In genomic region chr17:29431553-29432297, GRCm38 (mm10) we compare ENCODE assay signal across 10 mouse cellular contexts. TPM values are rescaled to one million over a fixed set of nuclear protein-coding genes. Genes with fewer than 3 reads are reported as not detected.
DNase-seq lines count a peak whose midpoint lies in the region; TF ChIP-seq lines count a peak whose summit lies in the region.
"Had no signal": no experiment of that assay in that cellular context is flagged by ENCODE, and none has a peak within 500 bp of the region (broad histone marks: within the 10 kb centered on the region; RNA-seq: fewer than 3 reads in every experiment).

No protein-coding gene starts in this region.

- DNase-seq in kidney, adult 2 months = peak; percentile 30
- no peak for DNase-seq in kidney, postnatal 25 days
- peak; percentile 72 for DNase-seq in T-cell, adult 2 months (ENCODE audit: low spot score)
- peak; percentile 38 for DNase-seq in heart, postnatal 4 days
- DNase-seq in cerebellum, adult 11 months = no peak
- DNase-seq in layer of hippocampus, adult 11-12 months (ENCODE audit: low spot score) = no peak
- no peak for DNase-seq in right cerebral cortex, postnatal 4 days
- DNase-seq: cerebellum, adult 9-10 months; layer of hippocampus, postnatal 36 days had no signal

- TF ChIP-seq CTCF in kidney, adult 2 months (conservative IDR thresholded peaks at IDR 0.05; ENCODE audit: insufficient read depth, insufficient read length, low read depth, low read length) = no peak

- no peak overlapping the region for H3K4me3 ChIP-seq in kidney, adult 2 months (ENCODE audit: insufficient read depth, low read depth, low read length)
- H3K4me3 ChIP-seq in megakaryocyte, embryonic 14.5 days (replicated peaks) = peak overlapping the region; percentile 73

- H3K36me3 ChIP-seq in kidney, adult 2 months (ENCODE audit: control insufficient read depth, insufficient read depth, low read length) = no peaks in the 10 kb centered on the region
- H3K36me3 ChIP-seq in megakaryocyte, embryonic 14.5 days (replicated peaks; ENCODE audit: low read length) = peaks cover 19% of the 10 kb centered on the region

- H3K4me1 ChIP-seq in kidney, adult 2 months (ENCODE audit: control insufficient read depth, insufficient read depth, low read length) = peaks cover 4% of the 10 kb centered on the region; the same call in 1 of the 2 replicates
- peaks cover 85% of the 10 kb centered on the region for H3K4me1 ChIP-seq in megakaryocyte, embryonic 14.5 days

- no peak overlapping the region for H3K27ac ChIP-seq in kidney, adult 2 months (ENCODE audit: insufficient read depth, low read depth, low read length)

- WGBS in kidney, adult 2 months = 64% methylated on average over 8 of the region's 8 CpGs

- TF ChIP-seq POLR2A in kidney, adult 2 months (IDR thresholded peaks at IDR 0.05; ENCODE audit: low read depth, low read length) = no peak

- H3K27me3 ChIP-seq in kidney, adult 2 months (replicated peaks; ENCODE audit: control insufficient read depth, insufficient read depth, low read length) = no peaks in the 10 kb centered on the region
- no peaks in the 10 kb centered on the region for H3K27me3 ChIP-seq in megakaryocyte, embryonic 14.5 days (replicated peaks)

- H3K9me3 ChIP-seq in megakaryocyte, embryonic 14.5 days = no peaks in the 10 kb centered on the region

RNA-seq across cellular contexts. Expression of gene Pim1, which starts 58.8 kb away (rescaled TPM):
- 16.0 and 18.8 TPM in 2 replicates for polyA plus RNA-seq in kidney, adult 2 months (2012; rRNA removed)
- 10 to 100 TPM; 74.0 to 77.0 TPM for total RNA-seq in heart, postnatal 4 days (2021)
- 350 and 629 TPM in 2 replicates for polyA plus RNA-seq in megakaryocyte, embryonic 14.5 days (2012; ENCODE audit: insufficient read depth, low replicate concordance)

Comparison
In these comparisons a context has a peak if more than half of its experiments do, and no peak if none do; other contexts are left out.
1. DNase-seq: peak in kidney, adult 2 months (single experiment), T-cell, adult 2 months (single experiment) and heart, postnatal 4 days (single experiment); none in kidney, postnatal 25 days (0 of 2), cerebellum, adult 11 months (single experiment), layer of hippocampus, adult 11-12 months (single experiment) and right cerebral cortex, postnatal 4 days (single experiment).
2. RNA of gene Pim1, which starts 58.8 kb away (polyA plus RNA-seq): 350 to 629 TPM in megakaryocyte, embryonic 14.5 days; 16.0 to 18.8 TPM in kidney, adult 2 months; every median in the first group is over 10 times any median in the second.